1 mouse cellular context compared by ENCODE assay signal in genomic region chr10:60257261-60257825, GRCm38 (mm10).
TF ChIP-seq lines count a peak whose summit lies in the region.

No protein-coding gene starts in this region.

TF ChIP-seq in MEL, 35 proteins besides CTCF, POLR2A, EP300 and RAD21 (continued from another document):
- TF ChIP-seq ZKSCAN1 (IDR thresholded peaks at IDR 0.05; ENCODE audit: low read depth, low read length), result no peak
- no peak for TF ChIP-seq POLR2AphosphoS2 (IDR thresholded peaks at IDR 0.05; ENCODE audit: low read length)
